Mouse (Mus musculus) heart, embryonic 11.5 days (tissue): ENCODE measurements around the gene 4833427G06Rik. TPM values are rescaled to one million over a fixed set of nuclear protein-coding genes. Genes with fewer than 3 reads are reported as not detected.

Source experiments
- ATAC-seq: fragments of 200-750 bp; cut with Nextera tagmentation; replicated peaks from 2 replicates; pipeline ENCODE4 v1.8.0; 2017; ENCODE audit warnings: moderate library complexity; ENCODE audit not compliant: insufficient number of reproducible peaks, low FRiP score, low TSS enrichment
- H3K27ac ChIP-seq: fragments of 300-500 bp; sonication (generic); 2 replicates; pipeline ENCODE4 v1.5.1; 2014; ENCODE audit warnings: mild to moderate bottlenecking, low read depth, low read length
- H3K27me3 ChIP-seq: fragments of 300-500 bp; sonication (generic); 2 replicates; pipeline ENCODE4 v1.6.1; 2014; ENCODE audit warnings: mild to moderate bottlenecking, low read length, mixed read lengths; ENCODE audit not compliant: control insufficient read depth, insufficient read depth
- H3K36me3 ChIP-seq: fragments of 300-500 bp; sonication (generic); 2 replicates; pipeline ENCODE4 v1.6.1; 2014; ENCODE audit warnings: mild to moderate bottlenecking, low read length, moderate library complexity, mixed read lengths; ENCODE audit not compliant: control insufficient read depth, insufficient read depth
- H3K4me1 ChIP-seq: fragments of 300-500 bp; sonication (generic); 2 replicates; pipeline ENCODE4 v1.6.1; 2014; ENCODE audit warnings: low read length; ENCODE audit not compliant: control insufficient read depth, insufficient read depth
- H3K4me2 ChIP-seq: fragments of 300-500 bp; sonication (generic); 2 replicates; pipeline ENCODE4 v1.6.1; 2014; ENCODE audit warnings: mild to moderate bottlenecking, moderate library complexity
- H3K4me3 ChIP-seq: fragments of 300-500 bp; sonication (generic); 2 replicates; pipeline ENCODE4 v1.5.1; 2014; ENCODE audit warnings: low read depth, low read length
- H3K9ac ChIP-seq: fragments of 300-500 bp; sonication (generic); 2 replicates; pipeline ENCODE4 v1.6.1; 2014; ENCODE audit warnings: mild to moderate bottlenecking, low read depth, low read length, moderate library complexity
- H3K9me3 ChIP-seq: fragments of 300-500 bp; sonication (generic); replicated peaks from 2 replicates; pipeline ENCODE4 v1.6.1; 2016; ENCODE audit warnings: low read length; ENCODE audit not compliant: control insufficient read depth
- WGBS: fragments of 180-500 bp; shearing (Covaris S2); extraction: QIAGEN DNeasy Blood & Tissue Kit; methylation state at CpG from one replicate; pipeline ENCODE4 v1.1.7; 2014; ENCODE audit not compliant: insufficient replicate concordance; 5-methylcytosine and 5-hydroxymethylcytosine counted together
- polyA plus RNA-seq: library from polyadenylated mRNA; unstranded; fragments of >200 nt; fragmentation: Nextera tagmentation; extraction: Ambion mirVana; gene quantifications from 2 replicates; pipeline ENCODE4 v1.2.1, GENCODE M21; 2014

4833427G06Rik gene
- polyA plus RNA-seq, 1 experiment from 2014 or later: not detected

- H3K4me3 ChIP-seq: no peak overlapping the region
- no peak for ATAC-seq
- no peak overlapping the region for H3K4me2 ChIP-seq
- no peak overlapping the region for H3K9ac ChIP-seq
- WGBS: 80% methylated on average over 4 of the region's 4 CpGs
- H3K4me1 ChIP-seq: no peaks in the 10 kb centered on the region
- H3K9me3 ChIP-seq: no peaks in the 10 kb centered on the region
- no peak overlapping the region for H3K27ac ChIP-seq
- no peaks in the 10 kb centered on the region for H3K36me3 ChIP-seq
- H3K27me3 ChIP-seq: no peaks in the 10 kb centered on the region
Observed at GRCm38 (mm10) chr9:51137432-51137831, 35.6 kb upstream of the 4833427G06Rik start.

DNA sequence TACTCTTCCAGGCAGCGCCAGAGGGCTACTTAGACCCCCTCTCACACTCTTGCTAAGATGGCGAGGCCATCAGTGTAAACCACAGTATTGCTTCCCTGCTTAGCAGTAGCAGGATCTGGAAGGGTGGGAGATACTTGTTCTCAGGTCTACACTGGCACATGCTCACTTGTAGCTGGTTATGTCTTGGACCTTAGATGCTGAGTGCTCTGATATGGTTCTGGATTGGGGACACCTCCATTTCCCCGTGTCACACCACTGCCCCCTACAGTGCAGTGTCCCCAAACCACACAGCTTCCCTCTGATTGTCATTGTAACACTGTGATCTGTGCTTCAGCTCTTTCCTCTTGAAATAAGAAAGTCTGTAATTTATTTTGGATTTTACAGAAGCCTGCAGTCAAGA lies 35.1 kb upstream of the 4833427G06Rik start:
- WGBS: 63% methylated on average over 3 of the region's 3 CpGs
- no peaks in the 10 kb centered on the region for H3K9me3 ChIP-seq
- no peaks in the 10 kb centered on the region for H3K27me3 ChIP-seq
- no peak overlapping the region for H3K4me2 ChIP-seq
- H3K36me3 ChIP-seq: no peaks in the 10 kb centered on the region
- no peak overlapping the region for H3K9ac ChIP-seq
- H3K4me1 ChIP-seq: no peaks in the 10 kb centered on the region
- no peak for ATAC-seq
- no peak overlapping the region for H3K27ac ChIP-seq
- no peak overlapping the region for H3K4me3 ChIP-seq

GRCm38 (mm10) chr9:51114767-51115166 lies 12.9 kb upstream of the 4833427G06Rik start:
- H3K27me3 ChIP-seq: no peaks in the 10 kb centered on the region
- no peak overlapping the region for H3K4me2 ChIP-seq
- no peaks in the 10 kb centered on the region for H3K36me3 ChIP-seq
- no peak overlapping the region for H3K9ac ChIP-seq
- H3K4me1 ChIP-seq: no peaks in the 10 kb centered on the region
- H3K9me3 ChIP-seq: no peaks in the 10 kb centered on the region
- no peak overlapping the region for H3K4me3 ChIP-seq
- WGBS: 65% methylated on average over 4 of the region's 4 CpGs
- no peak overlapping the region for H3K27ac ChIP-seq
- ATAC-seq: no peak

DNA sequence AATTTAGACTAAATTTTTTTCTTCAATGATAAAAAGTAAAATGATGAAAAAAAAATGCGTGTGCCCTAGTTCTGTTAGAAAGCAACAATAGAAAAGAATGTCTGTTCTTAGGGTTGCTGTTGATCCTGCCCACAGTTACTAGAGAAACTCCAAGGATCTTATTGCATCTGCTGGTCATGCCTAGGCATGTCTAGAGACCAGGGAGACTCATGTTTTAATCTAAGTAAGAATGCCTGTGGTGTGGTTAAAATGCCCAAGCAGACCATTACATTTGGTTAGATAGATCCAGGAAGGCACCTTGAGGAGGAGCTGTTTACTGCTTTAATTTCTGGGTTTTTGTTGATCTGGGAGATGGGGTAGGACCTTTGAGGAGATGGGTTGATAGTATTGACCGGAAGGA lies 3.9 kb upstream of the 4833427G06Rik start:
- 76% methylated on average over 2 of the region's 2 CpGs for WGBS
- peaks cover 7% of the 10 kb centered on the region; the same call in 1 of the 2 replicates for H3K4me1 ChIP-seq
- H3K36me3 ChIP-seq: no peaks in the 10 kb centered on the region
- H3K4me3 ChIP-seq: no peak overlapping the region
- H3K9me3 ChIP-seq: no peaks in the 10 kb centered on the region
- no peak for ATAC-seq
- H3K27me3 ChIP-seq: no peaks in the 10 kb centered on the region
- no peak overlapping the region for H3K9ac ChIP-seq
- H3K4me2 ChIP-seq: no peak overlapping the region
- H3K27ac ChIP-seq: no peak overlapping the region

- Histone ChIP-seq H3K27me3 (no peaks in the 10 kb centered on the region), H3K36me3 (no peaks in the 10 kb centered on the region), H3K4me3 (peak overlapping the region; percentile 53), H3K9me3 (no peaks in the 10 kb centered on the region), H3K9ac (peak overlapping the region; percentile 80), H3K27ac (no peak overlapping the region), H3K4me2 (peak overlapping the region; percentile 100), H3K4me1 (peaks cover 7% of the 10 kb centered on the region; the same call in 1 of the 2 replicates)
- 9% methylated on average over 30 of the region's 30 CpGs for WGBS
- ATAC-seq: peak; percentile 49; the same call in 1 of the 2 replicates
Observed at GRCm38 (mm10) chr9:51103808-51104514, 2.1 kb upstream of the 4833427G06Rik start.

- peak overlapping the region; percentile 100 for H3K4me2 ChIP-seq
- peaks cover 7% of the 10 kb centered on the region; the same call in 1 of the 2 replicates for H3K4me1 ChIP-seq
- peak overlapping the region; percentile 80 for H3K9ac ChIP-seq
- no peak overlapping the region for H3K27ac ChIP-seq
- 1% methylated on average over 44 of the region's 44 CpGs for WGBS
- no peaks in the 10 kb centered on the region for H3K27me3 ChIP-seq
- H3K36me3 ChIP-seq: no peaks in the 10 kb centered on the region
- H3K9me3 ChIP-seq: no peaks in the 10 kb centered on the region
- ATAC-seq: no peak
- H3K4me3 ChIP-seq: peak overlapping the region; percentile 53
Observed at GRCm38 (mm10) chr9:51102963-51103807, 1.3 kb upstream of the 4833427G06Rik start.

GRCm38 (mm10) chr9:51096306-51096705 lies 5.6 kb downstream of the 4833427G06Rik start:
- H3K4me1 ChIP-seq: no peaks in the 10 kb centered on the region
- H3K27ac ChIP-seq: no peak overlapping the region
- no peaks in the 10 kb centered on the region for H3K9me3 ChIP-seq
- no peak overlapping the region for H3K4me3 ChIP-seq
- H3K36me3 ChIP-seq: no peaks in the 10 kb centered on the region
- no peak overlapping the region for H3K4me2 ChIP-seq
- 48% methylated on average over 2 of the region's 2 CpGs for WGBS
- no peaks in the 10 kb centered on the region for H3K27me3 ChIP-seq
- ATAC-seq: no peak
- no peak overlapping the region for H3K9ac ChIP-seq

DNA sequence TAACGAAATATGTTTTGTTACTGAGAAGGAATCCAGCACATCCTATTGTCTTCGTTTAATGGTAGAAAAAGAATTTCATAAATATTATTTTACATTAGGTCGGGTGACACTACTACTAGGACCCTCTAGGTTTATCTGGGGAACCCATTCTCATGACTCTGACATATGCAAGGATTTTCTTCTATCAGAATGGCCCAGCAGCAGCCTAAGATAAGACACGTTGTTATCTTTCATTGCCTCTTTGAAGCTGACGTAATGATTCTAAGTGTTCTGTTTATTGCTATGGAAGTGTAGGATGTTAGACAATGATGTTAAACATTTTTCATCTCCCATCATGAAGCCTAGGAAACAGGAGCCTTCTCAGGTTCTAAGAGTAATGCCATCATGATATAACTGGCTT lies 8.2 kb downstream of the 4833427G06Rik start:
- Histone ChIP-seq H3K9ac (no peak overlapping the region), H3K4me2 (no peak overlapping the region), H3K27ac (no peak overlapping the region), H3K4me3 (no peak overlapping the region), H3K4me1 (no peaks in the 10 kb centered on the region), H3K9me3 (no peaks in the 10 kb centered on the region), H3K27me3 (no peaks in the 10 kb centered on the region), H3K36me3 (no peaks in the 10 kb centered on the region)
- ATAC-seq: no peak
- 36% methylated on average over 5 of the region's 5 CpGs for WGBS
